Mouse (Mus musculus) frontal cortex, postnatal 10 days (tissue): ENCODE data around the gene Nefh.

Experiments
- DNase-seq, 2 experiments: peaks; one replicate each; pipeline ENCODE4 v3.0.0; 2022; ENCODE audit warnings: low spot score in 2 of 2, mixed read lengths in 1 of 2

The Nefh gene

DNA sequence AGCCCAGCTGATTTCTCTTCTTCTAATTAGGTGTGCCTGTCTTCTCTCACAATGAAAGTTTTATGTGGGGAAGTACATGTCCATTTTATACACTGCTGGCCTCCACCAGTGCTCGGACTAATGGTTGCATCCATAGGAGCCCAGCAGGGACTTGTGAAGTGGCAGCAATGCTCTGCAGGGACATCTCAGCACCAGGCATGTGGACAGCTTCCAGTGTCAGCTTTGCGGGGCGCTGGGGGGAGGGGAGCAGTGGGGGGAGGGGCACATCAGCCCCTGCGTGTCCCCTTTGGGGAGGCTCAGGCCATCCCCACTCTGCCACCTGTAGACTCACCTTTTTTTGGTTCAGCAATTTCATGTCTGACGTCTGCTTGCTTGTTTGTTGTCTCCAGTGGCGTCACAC is 5.5 kb upstream of the Nefh start:
- no peak for DNase-seq

GRCm38 (mm10) chr11:4949256-4950044 is 1.6 kb upstream of the Nefh start:
- DNase-seq = no peak

- no peak for DNase-seq
Observed at GRCm38 (mm10) chr11:4948792-4949191, 928 bp upstream of the Nefh start.

DNA sequence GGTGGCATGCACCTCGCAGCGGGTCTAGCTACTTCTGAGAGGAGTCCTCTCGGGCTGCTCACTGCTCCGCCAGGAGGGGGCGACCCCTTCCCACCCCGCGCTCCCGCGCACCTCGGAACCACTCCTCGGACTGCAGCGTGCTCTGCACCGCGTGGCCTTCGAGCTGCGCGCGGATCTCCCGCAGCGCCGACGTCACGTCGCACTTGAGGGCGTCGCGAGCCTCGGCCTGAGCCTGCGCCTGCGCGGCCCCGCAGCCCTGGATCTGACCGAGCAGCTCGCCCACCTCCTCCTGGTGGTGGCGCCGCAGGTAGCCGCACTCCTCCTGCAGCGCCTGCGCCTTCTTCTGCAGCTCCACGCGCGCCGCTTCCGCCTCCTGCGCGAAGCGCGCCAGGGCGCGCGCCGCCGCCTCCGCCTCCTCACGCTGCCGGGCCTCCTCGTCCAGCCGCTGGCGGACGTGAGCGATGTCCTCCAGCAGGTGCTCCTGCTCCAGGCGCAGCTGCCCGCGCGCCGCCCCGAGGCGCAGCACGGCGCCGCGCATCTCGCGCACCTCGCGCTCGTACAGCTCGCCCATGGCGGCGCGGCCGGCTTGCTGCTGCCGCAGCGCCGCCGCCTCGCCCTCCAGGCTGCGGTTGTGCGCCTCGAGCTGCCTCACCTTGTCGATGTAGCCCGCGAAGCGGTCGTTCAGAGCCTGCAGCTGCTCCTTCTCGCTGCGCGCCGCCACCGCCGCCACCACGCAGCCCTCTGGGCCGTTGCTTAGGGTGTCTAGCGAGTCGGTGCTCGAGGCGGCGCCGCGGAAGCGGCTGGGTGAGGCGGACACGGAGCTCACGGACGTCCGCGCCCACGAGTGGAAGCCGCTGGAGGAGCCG is 684 bp downstream of the Nefh start:
- DNase-seq = peak; percentile 84 to 87

- no peak for DNase-seq
Observed at GRCm38 (mm10) chr11:4946530-4946929, 1.3 kb downstream of the Nefh start.

- DNase-seq = no peak
Observed at GRCm38 (mm10) chr11:4936243-4936642, 11.6 kb downstream of the Nefh start.

DNA sequence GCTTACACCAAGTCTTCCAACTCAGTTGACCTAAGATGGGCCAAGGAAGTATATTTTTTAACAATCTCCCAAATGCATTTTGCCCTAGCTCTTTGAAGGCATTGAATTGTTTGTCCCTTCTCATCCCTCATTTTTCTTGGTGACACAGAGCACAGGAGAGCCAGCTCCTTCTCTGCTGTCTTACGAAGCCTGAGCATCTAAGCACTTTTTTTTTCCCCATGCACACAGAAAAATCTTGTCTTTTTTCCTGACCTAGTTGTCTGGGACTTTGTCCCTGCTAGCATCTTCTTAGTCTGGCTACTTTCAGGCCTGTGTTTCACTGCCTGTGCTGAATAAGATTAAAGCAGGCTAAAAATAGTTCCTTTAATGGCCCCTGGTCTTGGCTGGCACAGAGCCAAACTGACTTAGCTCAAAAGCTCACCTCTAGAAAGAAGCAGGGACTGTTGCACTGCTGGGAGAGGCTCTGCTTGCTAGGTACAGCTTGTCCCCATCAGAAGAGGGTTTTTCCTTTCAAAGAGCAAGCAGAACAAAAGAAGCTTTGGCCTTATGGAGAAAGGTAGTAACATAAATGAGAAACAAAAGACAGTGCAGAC is 16.8 kb downstream of the Nefh start:
- DNase-seq = no peak

GRCm38 (mm10) chr11:4927224-4927623 is 20.6 kb downstream of the Nefh start:
- DNase-seq = no peak

DNA sequence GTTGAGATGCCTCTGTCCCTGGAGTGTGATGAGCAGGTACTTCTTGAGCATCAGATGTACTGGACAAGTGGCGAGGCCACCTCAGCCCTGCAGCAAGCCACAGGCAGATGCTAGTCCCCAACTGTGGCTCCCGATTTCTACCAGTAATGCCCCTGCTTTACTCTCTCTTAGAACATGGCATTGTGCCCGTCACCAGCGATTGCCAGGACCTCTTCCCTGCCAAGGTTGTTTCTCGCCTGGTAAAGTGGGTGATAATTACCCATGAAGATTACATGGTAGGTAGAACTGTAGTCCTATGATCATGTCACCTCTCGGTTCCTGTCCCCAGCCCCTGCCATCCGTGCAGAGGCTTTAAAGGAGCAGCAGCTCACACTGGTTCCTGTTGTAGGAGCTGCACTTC is 26.1 kb downstream of the Nefh start:
- DNase-seq = no peak

DNA sequence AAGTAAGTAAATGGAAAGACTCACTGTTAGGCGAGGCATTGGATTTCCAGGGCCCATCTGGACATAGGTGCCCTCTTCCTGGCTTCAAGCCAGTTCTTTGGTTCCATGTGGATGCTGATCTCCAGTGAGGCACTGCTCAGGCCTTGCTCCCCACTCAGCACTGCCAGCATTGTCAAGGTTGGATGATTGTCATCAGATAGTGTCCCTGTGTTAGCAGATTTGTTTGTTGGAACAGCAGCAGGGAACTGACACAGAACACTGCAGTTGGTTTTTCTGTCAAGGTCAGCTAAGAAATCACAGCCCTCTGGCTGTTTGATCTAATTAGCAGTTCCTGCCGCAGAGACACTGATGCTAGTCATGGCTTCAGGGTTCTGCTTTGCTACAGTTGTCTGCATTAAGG is 26.6 kb downstream of the Nefh start:
- DNase-seq = no peak

DNA sequence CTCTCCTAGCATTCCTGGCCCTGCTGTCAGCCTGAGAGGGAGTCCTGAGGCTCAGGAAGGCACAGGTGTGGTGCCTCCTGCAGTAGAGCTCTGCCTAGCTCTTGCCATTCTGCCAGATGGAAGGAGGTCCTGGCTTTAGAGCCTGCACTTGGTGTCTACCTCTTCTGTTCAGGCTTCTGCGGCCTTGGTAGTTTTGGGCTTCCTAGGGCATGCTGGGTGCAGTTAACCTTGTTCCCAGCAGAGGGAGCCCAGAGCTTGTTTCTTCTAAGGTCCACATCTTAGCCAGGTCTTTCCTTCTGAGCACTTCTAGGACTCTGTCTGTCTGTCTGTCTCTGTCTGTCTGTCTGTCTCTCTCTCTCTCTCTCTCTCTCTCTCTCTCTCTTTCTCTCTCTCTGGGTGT is 31.8 kb downstream of the Nefh start:
- peak in 1 of 2 experiments; percentile 49 for DNase-seq

GRCm38 (mm10) chr11:4906231-4906630 is 41.6 kb downstream of the Nefh start:
- DNase-seq = no peak

GRCm38 (mm10) chr11:4901956-4902355 is 45.9 kb downstream of the Nefh start:
- no peak for DNase-seq

- DNase-seq = no peak
Observed at GRCm38 (mm10) chr11:4900437-4900836, 47.4 kb downstream of the Nefh start.

- peak; percentile 67 to 79 for DNase-seq
Observed at GRCm38 (mm10) chr11:4894848-4895816, 52.7 kb downstream of the Nefh start, which contains the start of gene Thoc5. Gene Thoc5, plus strand, starts transcription at chr11:4895320.
